Mouse (Mus musculus) thymus, postnatal 25 days (tissue): ENCODE measurements at regions not wholly inside any gene's neighbourhood (a gene's known extent, or its start where the extent isn't known, plus 50 kb on each side); places are given as distances from the start of the nearest gene placed in this dataset.
"Not testable (repeated sequence)": the region's sequence is repeated elsewhere in the genome, so short reads cannot be mapped to it uniquely, and the experiment has no call there.

Experiments used
- DNase-seq: peaks from one replicate; pipeline ENCODE4 v3.0.0; 2022

DNA sequence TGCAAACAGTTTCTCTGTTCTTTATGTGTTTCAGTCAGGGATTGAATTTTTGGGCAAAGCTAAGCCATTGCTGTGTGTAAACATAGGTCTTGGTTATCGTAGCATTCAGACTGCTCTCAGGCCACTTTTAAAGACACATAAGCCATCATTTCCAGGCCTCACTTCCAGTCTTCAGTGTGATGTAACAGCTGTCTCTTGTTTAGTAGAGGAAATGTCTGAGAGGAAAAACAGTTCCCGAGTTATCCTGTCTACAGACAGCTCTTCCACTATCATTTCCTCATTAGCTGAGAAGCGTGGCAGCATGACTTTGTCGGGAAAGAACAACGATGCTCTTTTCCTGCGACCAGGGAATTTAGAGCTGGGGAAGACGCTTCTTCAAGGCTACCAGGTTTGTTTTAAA is 196.9 kb downstream of the Fam198b start:
- no peak for DNase-seq

DNA sequence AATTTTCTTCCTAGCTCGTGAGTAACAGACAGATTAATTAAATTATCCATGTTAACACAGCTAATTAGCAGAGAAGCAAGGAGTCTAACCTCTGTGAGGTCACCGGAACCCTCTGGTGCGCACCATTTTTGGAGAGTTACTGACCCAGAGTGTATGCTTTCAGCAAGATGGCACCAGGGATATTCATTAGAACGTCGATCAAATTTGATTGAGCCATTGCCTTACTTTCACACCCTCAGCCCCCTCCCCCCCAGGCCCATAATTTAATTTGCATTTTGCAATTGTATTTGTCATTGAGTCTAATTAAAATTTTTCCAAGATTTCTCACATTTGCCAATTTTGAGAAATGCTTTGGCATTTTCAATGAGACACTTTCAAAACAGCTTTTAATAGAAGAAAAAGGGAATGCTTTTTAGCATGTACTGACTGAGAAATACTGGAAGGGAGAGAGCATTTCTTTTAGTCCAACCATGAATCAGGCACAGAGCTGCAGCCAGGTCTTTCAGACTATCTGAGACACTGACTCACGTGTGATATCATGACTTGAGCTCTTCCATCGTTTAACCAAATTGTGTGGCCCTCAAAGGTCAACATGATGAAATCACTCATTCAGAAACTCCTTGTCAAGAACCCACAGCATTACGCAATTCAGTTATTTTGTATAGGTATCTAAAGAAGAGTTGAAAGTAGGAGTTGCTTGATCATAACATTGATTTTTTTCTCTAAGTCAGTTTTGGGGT is 198.6 kb downstream of the Fam198b start:
- DNase-seq: no peak

DNA sequence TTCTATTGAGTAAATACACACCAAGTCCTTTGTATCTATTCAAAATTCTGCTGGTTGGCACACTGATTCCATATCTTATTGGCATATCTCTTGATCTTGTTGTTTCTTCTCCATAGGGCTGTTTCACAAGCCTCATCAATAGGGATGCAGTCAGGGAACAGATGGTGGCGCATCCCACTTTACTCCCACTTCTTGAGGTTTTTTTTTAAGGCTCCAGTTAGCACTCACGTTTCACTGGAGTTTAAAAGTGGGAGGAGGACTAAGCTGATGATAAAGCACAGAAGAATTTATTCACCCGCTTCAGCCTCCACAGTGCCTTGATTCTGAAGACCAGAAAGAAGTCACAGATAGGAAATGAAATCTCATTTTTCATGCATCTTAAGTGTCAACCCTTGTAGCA is 199.8 kb downstream of the Fam198b start:
- DNase-seq: no peak

DNA sequence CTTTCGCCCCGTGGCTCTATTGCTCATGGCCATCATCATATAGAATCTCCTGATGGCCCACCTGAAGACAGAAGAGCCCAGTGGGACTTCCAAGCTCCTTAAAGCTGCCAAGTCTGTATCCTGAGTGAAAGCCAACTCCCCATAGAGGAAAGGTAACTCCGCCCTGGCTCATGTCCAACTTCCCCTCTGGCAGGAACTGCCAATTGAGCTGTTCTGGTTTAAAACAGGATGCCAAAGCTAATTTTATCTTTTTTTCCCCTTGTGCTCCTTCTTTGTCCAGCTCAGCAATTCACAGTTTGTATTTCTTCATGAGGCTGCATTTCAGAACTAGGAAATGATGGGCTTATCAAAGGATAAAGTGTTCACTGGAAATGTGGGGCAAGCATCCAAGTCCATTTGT is 215.3 kb downstream of the Fam198b start:
- no peak for DNase-seq

DNA sequence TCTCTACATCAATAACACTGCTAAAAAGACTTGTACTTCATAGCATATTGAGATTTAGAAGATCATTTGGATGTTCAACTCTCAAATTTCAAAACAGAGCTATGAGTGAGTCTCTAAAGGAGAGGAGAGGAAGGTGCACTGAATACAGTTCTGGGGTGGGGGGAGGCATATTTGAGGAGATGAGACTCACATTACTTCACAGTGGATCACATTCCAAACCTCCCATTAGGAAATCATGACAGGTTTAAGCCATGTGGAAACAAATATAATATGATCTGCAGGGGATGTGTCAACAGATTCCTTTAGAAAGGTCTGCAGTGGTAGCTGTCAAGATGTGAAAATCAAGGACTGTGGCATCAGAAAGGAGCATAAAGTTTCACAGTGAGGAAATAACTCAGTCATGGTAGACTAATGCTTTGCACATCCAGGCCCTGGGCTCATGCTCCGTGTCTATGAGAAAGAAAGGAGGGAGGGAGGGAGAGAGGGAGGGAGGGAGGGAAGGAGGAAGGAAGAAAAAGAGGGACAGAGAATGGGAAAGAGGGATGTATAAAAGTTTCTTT is 235.9 kb downstream of the Fam198b start:
- no peak for DNase-seq

DNA sequence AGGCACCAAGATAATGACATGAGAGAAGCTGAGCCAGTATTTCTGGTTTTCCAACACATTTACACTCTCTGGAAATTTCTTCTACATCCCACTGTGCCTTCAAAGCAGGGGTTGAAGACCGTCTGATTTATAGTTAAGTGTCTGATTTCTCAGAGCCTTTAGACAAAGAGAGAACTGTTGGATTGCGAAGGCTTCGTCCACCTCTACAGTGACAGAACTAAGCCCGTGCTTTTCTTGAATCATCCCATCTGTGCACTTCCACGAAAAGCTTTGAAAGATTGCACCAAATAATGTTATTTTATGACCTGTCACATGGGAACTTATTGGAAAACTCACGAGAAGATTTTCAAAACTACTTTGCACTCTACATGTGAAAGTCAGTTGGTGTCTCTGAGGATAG is 239.3 kb downstream of the Fam198b start:
- no peak for DNase-seq

DNA sequence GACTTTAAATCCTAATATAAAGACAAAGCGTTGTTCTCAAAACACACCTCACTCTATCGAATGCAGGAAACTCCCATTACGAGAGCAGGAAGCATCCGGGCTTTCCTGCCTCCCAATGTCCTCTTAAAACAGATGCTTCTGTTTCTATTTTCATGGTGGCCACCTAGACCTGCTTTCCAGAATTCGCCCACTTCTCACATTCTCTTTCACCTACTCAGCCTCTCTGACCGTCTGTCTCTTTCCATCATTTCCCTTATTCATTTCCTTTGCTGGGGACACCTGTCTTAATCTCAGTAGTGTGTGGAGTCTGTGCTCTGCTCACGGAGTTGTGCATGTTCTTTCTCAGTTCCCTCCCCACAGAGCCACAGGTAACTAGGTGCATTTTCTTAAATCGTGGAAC is 240.3 kb downstream of the Fam198b start:
- DNase-seq: no peak

DNA sequence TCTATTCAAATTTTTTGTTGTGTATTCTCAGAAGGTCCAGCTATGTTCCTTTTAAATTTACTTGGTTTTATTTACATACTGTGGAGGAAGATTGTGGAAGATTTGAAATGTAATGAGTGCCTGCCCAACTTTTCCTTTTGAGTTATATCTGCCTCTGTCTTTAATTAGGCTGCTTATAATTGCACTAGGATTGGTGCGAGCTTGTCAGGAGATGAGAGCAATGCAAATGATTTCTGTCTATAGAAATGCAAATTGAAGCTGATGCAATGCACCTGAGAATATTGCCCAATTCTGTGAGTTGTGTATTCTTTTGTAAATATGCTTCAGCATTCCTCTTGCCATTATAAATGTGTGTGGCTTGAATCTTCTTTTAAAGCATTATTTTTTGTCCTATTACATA is 257.4 kb downstream of the Fam198b start:
- DNase-seq: no peak

DNA sequence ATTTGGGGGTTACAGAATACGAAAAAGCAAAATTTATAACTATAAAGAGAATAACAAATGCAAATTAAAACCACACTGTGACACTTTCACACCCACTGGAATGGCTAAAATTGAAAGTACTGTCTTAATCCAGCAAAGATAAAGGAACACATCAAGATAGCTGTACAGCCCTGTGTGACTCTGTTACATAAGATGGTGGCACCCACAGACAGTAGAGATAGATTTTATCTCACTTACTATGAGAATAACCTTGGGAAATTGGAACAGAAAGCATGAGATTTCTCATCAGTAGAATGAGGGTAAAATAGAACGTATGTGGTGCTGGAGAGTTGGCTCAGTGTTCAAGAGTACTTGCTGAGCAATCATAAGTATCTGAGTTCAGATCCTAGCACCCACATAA is 276.1 kb downstream of the Fam198b start:
- DNase-seq: no peak

DNA sequence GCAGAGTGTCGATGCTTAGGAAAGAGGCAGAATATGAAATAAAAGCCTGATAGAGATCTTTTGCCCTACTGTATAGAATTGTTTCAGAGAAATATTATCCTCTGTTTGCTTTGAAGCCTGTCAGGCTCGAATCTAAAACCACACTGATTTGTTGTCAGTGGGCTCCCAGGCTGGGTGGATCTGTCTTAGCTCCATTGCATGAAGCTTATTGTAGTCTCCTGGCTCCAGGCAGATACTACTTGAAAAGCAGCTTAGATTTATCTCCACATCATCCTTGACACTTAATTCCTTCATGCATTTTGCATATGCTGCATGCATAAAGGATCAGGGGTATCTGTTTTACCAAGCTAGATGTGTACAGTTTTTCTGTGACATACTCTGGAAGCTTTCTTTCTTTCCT is 297.4 kb downstream of the Fam198b start:
- DNase-seq: no peak

DNA sequence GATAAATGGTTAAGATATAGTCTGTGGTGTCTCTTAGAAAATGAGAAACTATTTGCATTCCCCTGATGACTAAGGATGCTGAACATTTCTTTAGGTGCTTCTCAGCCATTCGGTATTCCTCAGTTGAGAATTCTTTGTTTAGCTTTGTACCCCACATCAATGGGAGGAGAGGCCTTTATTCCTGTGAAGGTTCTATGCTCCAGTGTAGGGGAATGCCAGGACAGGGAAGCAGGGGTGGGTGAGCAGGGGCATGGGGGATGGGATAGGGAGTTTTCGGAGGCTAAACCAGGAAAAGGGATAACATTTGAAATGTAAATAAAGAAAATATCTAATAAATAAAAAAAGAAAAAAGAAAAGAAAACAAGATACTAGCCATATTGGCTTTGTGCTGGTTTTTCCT is 297.8 kb downstream of the Fam198b start:
- not testable (repeated sequence) for DNase-seq

DNA sequence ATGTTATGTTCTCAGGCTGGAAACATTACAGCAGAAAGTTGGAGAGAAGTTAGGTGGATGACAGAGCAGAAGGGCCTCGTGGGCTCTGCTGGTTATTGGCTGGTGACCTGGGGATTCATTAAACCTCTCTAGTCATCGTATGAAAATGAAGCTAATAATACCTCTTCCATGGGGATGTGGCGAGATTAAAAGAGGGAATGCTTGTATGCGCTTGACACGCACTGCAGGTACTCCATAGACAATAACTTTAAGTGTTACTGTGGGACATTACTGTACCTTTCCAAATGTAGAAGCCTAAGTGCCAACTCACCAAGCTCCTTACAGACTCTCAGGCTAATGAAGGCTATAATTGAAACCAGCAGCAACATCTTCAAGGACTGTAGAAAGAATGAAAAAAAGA is 303.1 kb downstream of the Fam198b start:
- DNase-seq: no peak

DNA sequence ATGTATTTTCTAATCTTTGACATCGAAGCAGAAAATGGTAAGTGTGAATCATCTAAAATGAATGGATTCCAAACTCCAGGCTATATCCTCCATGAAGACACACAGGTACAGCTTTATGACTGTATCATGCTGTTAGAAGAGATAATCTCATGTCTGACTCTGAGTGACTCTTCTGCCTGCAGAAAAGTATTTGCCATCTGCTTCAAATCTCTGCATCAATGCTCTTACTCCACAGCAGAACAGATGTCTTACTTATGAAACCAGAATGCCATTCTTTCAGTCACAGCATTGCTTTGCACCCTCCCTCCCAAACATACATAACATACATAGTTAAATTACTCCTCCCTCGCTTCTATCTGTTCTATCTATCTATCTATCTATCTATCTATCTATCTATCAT is 316.6 kb downstream of the Fam198b start:
- no peak for DNase-seq

DNA sequence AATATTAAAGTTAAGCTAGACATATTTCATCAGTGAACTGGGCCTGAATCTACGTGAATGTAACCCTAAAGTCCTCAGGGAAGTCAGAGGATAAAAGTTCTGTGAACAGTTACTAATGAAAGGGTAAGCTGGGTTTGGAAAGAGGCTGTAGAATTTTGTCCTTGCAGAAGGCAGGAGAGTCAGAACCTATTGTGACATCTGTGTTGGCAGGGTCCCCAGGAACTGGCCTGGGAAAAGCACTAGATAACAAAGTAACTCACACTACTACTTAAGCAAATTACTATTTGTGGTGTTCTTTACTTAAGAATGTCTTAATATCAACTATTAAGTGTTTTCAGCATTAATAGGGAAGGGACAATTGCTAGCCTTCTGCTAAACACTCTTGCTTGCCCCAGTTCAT is 320.5 kb downstream of the Fam198b start:
- DNase-seq: no peak

DNA sequence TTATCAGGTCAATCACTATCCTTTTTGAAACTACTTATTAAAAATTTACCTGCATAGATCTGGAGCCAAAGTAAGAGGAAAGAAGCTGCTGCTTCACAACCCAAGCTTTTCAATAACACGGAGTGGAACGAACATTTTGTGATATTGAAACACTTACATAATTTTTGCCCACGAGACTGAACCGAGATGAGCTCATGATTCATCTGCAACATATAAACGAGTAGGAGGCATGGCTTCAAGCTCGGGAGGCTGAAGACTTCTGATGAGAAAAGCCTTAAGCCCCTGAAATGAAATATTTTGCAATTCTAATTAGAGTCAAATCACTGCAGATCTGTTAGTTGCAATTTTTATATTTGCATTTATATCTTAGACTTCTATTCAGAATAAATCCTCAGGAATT is 321.0 kb downstream of the Fam198b start:
- DNase-seq: no peak

DNA sequence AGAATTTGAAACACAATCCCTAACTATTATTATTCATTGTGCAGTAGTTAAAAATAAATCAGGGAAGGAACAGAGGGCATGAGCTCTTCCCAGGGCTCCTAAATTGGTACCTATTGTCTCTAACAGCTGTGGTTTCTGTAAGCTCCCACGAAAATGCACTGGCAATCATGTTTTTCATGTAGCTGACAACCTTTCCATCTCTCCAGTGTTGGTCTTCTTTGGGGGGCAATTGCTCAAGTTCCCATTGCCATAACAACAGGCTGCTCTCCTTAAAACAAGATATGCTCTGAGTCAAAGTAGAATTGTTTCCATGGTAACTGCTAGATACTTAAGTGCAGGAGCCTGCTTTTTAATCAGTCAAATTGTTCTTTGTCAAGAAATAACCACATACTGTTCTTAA is 322.7 kb downstream of the Fam198b start:
- DNase-seq: no peak

DNA sequence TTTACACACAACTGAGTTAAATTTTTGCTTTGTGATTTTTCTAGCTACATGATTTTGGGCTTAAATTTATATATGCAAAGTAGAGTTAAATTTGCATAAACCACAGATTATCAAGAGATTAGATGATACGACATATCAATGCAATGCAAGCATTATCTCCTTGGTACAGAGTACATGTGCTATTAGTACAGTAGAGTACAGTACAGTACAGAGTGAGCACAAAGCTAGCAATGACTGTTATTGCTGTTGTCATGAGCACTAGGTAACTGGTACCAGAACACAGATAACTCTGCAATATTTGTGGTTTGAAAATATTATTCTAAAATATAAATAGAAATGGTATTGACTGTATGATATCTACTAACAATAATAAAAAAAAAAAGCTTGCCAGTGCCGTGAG is 323.7 kb downstream of the Fam198b start:
- DNase-seq: no peak

DNA sequence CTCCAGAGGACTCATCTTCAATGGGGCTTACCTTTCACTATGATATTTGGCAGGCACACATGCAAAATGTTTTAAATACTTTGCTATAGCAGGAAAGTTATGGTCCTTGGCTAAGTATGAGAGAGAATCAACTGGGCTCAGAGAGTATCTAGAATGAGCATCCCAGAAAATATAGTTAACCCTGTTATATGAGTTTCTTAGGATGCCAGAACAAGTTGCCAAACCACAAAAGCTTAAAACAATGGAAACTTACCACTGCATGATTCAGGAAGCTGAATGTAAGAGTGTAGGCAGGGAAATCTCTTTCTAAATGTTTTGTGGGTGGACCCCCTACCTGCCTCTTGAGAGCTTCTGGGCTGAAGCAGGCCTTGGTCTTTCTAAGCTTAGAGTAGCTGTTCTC is 325.3 kb downstream of the Fam198b start:
- no peak for DNase-seq

DNA sequence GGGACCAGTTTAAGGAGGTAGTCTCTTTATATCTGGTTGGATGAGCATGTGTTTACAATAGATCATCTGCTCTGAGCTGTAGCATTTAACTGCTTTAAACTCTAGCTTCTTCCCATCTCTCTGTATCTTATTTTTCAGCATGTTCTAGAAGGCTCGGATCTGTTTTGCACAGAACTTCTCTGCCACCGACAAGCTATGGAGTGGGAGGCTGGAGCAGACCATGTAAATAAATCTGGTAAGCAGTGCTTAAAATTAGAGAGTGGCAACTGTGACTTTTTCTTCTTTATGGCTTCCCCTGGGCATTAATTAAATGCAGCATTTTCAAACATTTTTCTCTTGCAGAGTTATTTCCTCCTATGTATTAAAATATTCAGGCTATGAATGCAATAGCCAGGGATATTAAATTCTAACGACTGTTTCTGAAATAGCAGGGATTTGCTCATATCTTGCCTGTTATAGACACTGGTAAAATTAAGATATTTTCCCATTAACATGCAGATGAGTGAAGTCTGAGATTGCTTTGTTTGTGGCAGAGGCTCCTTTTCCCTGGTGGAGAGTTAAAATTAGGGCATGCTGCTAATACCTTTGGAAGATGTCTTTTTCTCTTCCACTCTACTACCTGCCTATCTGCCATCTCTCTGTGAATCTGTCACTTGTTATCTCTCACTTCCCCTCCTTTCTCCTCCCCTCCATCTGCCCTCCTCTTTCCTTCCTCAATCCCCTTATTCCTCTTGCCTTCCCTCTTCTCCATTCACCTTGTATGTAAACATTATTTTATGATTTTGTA is 327.2 kb downstream of the Fam198b start:
- DNase-seq: no peak

DNA sequence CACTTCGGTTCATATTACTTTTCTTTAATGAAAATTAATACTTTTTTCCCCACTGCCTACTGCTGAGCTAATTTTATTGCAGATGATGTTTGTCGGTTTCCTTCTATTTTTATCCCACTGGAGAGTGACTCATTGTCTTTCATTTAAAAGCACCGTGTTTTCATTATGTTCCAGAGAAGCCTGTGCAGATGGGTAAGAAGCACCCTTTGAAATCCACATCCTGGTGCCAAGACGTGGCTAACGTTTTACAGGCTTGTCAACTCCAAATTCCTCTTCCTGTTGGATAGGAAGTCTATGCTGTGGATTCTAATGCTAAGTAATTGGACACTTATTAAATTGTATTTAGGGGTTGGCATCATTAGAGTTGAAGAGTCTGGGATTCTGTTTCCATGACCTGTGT is 364.3 kb downstream of the Fam198b start:
- DNase-seq: no peak

DNA sequence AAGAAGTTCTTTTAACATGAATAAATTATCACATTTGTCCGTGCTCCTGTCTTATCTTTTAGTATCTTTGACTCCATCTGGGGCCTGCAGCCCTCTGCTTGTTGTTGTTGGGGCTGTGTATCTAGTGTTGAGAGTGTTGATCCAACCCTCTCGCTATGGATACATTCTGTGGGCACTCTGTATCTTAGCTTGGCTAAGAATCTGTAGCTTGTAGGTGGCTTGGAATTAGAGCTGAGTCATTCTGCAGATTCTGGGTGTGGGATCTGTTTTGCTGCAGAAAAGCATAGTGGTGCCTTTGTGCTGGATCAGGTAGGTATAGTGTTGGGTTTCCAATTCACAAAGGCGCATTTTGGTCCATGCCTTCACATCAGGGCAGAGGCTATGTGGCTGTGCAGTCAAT is 365.6 kb downstream of the Fam198b start:
- DNase-seq: no peak

DNA sequence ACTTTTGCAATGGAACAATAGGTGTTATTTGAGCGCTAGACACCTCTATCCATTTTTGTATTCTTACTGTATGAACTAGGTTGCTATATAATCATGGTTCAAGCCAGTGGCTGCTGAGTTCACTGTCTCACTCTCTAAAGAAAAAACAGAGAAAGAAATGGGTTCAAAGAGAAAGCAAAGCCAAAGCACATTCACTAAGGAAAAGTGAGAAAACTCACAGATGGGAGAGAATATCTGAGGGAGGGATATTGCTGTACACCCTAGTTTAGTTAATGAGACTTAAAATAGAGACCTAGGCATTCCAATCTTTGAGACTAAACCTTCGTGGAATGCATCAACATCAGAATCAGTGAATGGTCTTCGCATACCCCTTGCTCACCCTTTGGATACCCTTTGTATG is 371.0 kb downstream of the Fam198b start:
- DNase-seq: no peak

DNA sequence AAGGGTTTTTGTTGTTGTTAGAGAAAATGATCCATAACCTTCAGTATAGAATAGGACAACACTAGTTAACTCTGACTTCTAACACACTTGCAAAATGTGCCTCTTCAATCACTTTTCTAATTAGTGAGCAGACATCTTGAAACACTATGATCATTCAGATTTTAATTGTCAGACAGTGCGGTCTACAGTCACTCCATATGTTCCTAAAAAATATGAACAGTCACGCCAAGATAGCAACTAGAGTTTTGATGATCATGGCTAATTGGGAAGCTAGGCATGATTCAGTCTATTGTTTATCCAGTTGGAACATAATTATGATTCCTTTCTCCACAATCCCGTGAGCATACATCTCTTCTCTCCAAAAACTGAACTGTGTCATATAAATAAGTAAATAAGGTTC is 372.1 kb downstream of the Fam198b start:
- DNase-seq: no peak

DNA sequence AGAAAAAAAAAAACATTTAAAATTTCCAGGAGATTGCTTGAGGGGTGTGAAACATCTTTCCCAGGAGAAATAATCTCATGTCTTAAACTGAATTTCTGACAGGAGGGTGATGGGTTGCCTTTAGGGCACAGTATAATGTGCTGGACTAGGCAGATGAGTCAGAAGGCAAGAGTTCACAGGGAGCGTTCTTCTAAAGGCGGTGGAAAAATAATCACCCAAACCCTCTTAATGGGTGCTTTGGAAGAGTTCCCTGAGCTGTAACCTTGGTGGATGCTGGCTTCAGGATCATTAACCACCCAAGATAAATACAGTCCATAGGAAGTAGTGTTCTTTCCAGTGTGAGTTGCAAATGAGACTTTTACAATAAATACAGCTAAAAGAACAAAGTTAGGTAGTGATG is 378.8 kb downstream of the Fam198b start:
- DNase-seq: no peak

DNA sequence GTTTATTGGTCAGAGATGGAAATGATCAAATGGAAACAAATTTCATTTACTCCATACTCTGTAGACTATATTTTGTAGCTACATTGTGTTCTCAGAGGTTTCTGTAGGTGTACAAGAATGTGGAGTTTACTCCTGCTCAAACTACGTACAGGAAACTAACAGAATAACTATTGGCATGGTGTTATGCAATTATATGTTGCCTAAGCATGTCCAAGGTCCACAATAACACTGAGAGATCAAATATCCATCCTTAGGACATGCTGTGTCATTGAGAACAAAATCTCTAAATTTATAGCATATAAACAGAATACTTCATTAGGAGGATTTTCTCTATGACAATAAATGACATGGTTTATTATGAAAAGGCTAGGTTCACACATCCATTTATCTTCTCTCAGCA is 400.3 kb downstream of the Fam198b start:
- DNase-seq: no peak
